Mouse (Mus musculus): ENCODE data around the gene 9230102O04Rik. TPM values are rescaled to one million over a fixed set of nuclear protein-coding genes. Genes with fewer than 3 reads are reported as not detected.

The 9230102O04Rik gene
- polyA plus RNA-seq, 1 experiment from 2014 or later: not detected

DNA sequence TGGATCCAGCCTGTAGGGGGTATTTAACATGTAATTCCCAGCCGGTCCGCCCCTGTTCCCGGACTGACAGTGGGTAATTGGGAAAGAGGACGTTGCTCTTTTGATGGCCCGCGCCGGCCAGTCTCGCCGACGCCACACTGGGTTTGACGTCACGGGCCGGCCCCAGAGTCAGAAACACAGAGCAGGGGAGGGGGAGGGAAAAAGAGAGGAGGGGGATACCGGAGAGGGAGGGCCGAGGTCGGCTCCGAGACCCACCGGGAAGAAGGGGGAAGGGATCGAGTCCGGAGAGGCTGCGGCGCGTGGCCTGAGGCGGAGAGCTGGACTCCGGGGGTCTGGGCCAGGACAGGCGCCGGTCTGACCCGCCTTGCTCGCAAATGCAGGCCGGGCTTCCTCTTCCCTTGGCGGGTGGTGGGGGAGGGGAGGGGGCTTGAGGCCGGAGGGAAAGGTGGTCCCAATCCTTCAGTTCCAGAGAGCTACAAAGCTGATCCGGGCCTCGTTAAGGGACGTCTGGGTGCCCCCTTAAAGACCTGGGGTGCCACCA is 8.2 kb downstream of the 9230102O04Rik start, which contains the start of gene 4930412O13Rik:
4930412O13Rik (plus strand) TSS at position 202 of the 541 bp plus-strand sequence.
- WGBS: 6% methylated on average over 33 of the region's 35 CpGs

DNA sequence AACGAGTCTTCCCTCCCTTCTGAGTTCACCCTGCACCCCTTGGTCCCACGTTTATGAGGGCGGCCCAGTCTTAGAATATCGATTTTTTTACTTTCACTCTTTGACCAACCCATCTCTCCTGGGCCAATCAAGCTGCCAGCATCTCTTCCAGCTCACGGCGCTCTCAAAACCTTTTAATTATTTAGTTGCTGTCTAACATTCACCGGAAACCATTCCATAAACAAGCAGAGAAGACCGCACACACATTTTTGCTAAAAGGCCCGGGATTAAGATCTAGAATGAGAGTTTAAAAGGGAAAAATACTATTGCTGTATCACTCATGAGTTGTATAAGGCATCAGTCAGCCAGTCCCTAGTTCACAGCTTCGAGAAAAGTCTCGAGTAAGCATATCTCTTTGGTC is 9.1 kb downstream of the 9230102O04Rik start:
- H3K4me3 ChIP-seq (ENCODE audit: low read depth, low read length): peak overlapping the region; percentile 51
- WGBS: 20% methylated on average over 11 of the region's 11 CpGs
- H3K27ac ChIP-seq (replicated peaks): no peak overlapping the region
- no peak for ATAC-seq (ENCODE audit: low FRiP score, low TSS enrichment)
- no peaks in the 10 kb centered on the region for H3K36me3 ChIP-seq (ENCODE audit: control insufficient read depth, insufficient read depth, low read length)
- TF ChIP-seq EP300 (optimal IDR thresholded peaks at IDR 0.05): no peak
- no peak for TF ChIP-seq CTCF (IDR thresholded peaks at IDR 0.05; ENCODE audit: low read depth)
- no peaks in the 10 kb centered on the region for H3K9me3 ChIP-seq (ENCODE audit: control insufficient read depth, low read length)
- DNase-seq (ENCODE audit: low spot score): no peak
- H3K4me2 ChIP-seq (replicated peaks; ENCODE audit: low read depth): no peak overlapping the region
- peaks cover 4% of the 10 kb centered on the region; the same call in 1 of the 2 replicates for H3K4me1 ChIP-seq (replicated peaks; ENCODE audit: control insufficient read depth, insufficient read depth)
- H3K27me3 ChIP-seq (ENCODE audit: control insufficient read depth, insufficient read depth, low read length): peaks cover 18% of the 10 kb centered on the region; the same call in 1 of the 2 replicates
- H3K9ac ChIP-seq (ENCODE audit: low read length): no peak overlapping the region

More for the DNA sequence above, 8.2 kb downstream of the 9230102O04Rik start, which contains the start of gene 4930412O13Rik:
- TF ChIP-seq EP300 (optimal IDR thresholded peaks at IDR 0.05) (no peak), CTCF (IDR thresholded peaks at IDR 0.05; ENCODE audit: low read depth) (no peak)
- ATAC-seq (ENCODE audit: low FRiP score, low TSS enrichment): no peak
- peaks cover 4% of the 10 kb centered on the region; the same call in 1 of the 2 replicates for H3K4me1 ChIP-seq (replicated peaks; ENCODE audit: control insufficient read depth, insufficient read depth)
- H3K36me3 ChIP-seq (ENCODE audit: control insufficient read depth, insufficient read depth, low read length): no peaks in the 10 kb centered on the region
- peak within 1 kb of the TSS; percentile 51 for H3K4me3 ChIP-seq (ENCODE audit: low read depth, low read length)
- H3K27me3 ChIP-seq (ENCODE audit: control insufficient read depth, insufficient read depth, low read length): peaks cover 19% of the 10 kb centered on the region; the same call in 1 of the 2 replicates
- no peak within 1 kb of the TSS for H3K27ac ChIP-seq (replicated peaks)
- no peak for DNase-seq (ENCODE audit: low spot score)
- no peaks in the 10 kb centered on the region for H3K9me3 ChIP-seq (ENCODE audit: control insufficient read depth, low read length)
- H3K4me2 ChIP-seq (replicated peaks; ENCODE audit: low read depth): peak within 1 kb of the TSS; percentile 52
- H3K9ac ChIP-seq (ENCODE audit: low read length): no peak within 1 kb of the TSS

DNA sequence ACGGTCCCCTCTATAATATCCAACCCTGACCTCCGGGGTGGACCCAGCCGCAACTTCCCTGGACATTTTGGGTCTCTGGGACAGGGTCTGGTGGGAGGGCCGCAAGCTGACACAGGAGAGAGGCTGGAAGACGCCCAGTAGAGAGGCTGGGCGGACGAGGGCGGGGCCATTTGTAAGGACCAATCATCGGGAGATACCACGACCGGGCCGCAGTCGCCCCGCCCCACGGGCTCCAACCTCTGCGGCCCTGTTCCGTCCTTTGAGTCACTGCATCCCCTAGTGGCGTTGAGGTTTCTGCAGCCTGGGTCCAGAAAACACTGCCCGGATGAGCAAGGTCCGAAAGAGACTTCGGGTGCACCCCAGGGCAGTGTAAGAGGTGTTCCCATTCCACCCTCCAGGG is 9.8 kb downstream of the 9230102O04Rik start:
- Histone ChIP-seq H3K9me3 (ENCODE audit: control insufficient read depth, low read length) (no peaks in the 10 kb centered on the region), H3K27ac (replicated peaks) (peak overlapping the region; percentile 81), H3K4me2 (replicated peaks; ENCODE audit: low read depth) (peak overlapping the region; percentile 91), H3K9ac (ENCODE audit: low read length) (peak overlapping the region; percentile 43), H3K4me3 (ENCODE audit: low read depth, low read length) (peak overlapping the region; percentile 51), H3K27me3 (ENCODE audit: control insufficient read depth, insufficient read depth, low read length) (peaks cover 13% of the 10 kb centered on the region; the same call in 1 of the 2 replicates), H3K4me1 (replicated peaks; ENCODE audit: control insufficient read depth, insufficient read depth) (peaks cover 4% of the 10 kb centered on the region; the same call in 1 of the 2 replicates), H3K36me3 (ENCODE audit: control insufficient read depth, insufficient read depth, low read length) (no peaks in the 10 kb centered on the region)
- under 1% methylated on average over 21 of the region's 21 CpGs for WGBS
- TF ChIP-seq EP300 (optimal IDR thresholded peaks at IDR 0.05) (no peak), CTCF (IDR thresholded peaks at IDR 0.05; ENCODE audit: low read depth) (peak; percentile 95)
- DNase-seq (ENCODE audit: low spot score): peak; percentile 92
- ATAC-seq (ENCODE audit: low FRiP score, low TSS enrichment): peak; percentile 97

GRCm38 (mm10) chr2:9879092-9879491 is 10.2 kb downstream of the 9230102O04Rik start:
- Histone ChIP-seq H3K9me3 (ENCODE audit: control insufficient read depth, low read length) (no peaks in the 10 kb centered on the region), H3K36me3 (ENCODE audit: control insufficient read depth, insufficient read depth, low read length) (no peaks in the 10 kb centered on the region), H3K4me2 (replicated peaks; ENCODE audit: low read depth) (peak overlapping the region; percentile 91), H3K27ac (replicated peaks) (peak overlapping the region; percentile 81), H3K9ac (ENCODE audit: low read length) (peak overlapping the region; percentile 59), H3K4me3 (ENCODE audit: low read depth, low read length) (peak overlapping the region; percentile 51), H3K4me1 (replicated peaks; ENCODE audit: control insufficient read depth, insufficient read depth) (peaks cover 4% of the 10 kb centered on the region; the same call in 1 of the 2 replicates), H3K27me3 (ENCODE audit: control insufficient read depth, insufficient read depth, low read length) (peaks cover 10% of the 10 kb centered on the region; the same call in 1 of the 2 replicates)
- ATAC-seq (ENCODE audit: low FRiP score, low TSS enrichment): no peak; the same call in 1 of the 2 replicates
- WGBS: under 1% methylated on average over 22 of the region's 22 CpGs
- no peak for TF ChIP-seq EP300 (optimal IDR thresholded peaks at IDR 0.05)
- no peak for TF ChIP-seq CTCF (IDR thresholded peaks at IDR 0.05; ENCODE audit: low read depth)
- DNase-seq (ENCODE audit: low spot score): peak; percentile 26

- Histone ChIP-seq H3K36me3 (ENCODE audit: control insufficient read depth, insufficient read depth, low read length) (no peaks in the 10 kb centered on the region), H3K27ac (replicated peaks) (peak overlapping the region; percentile 81), H3K4me2 (replicated peaks; ENCODE audit: low read depth) (peak overlapping the region; percentile 91), H3K9me3 (ENCODE audit: control insufficient read depth, low read length) (no peaks in the 10 kb centered on the region), H3K4me3 (ENCODE audit: low read depth, low read length) (peak overlapping the region; percentile 51), H3K27me3 (ENCODE audit: control insufficient read depth, insufficient read depth, low read length) (peaks cover 10% of the 10 kb centered on the region; the same call in 1 of the 2 replicates), H3K4me1 (replicated peaks; ENCODE audit: control insufficient read depth, insufficient read depth) (peaks cover 4% of the 10 kb centered on the region; the same call in 1 of the 2 replicates), H3K9ac (ENCODE audit: low read length) (peak overlapping the region; percentile 59)
- WGBS: under 1% methylated on average over 23 of the region's 33 CpGs
- DNase-seq (ENCODE audit: low spot score): no peak
- no peak for ATAC-seq (ENCODE audit: low FRiP score, low TSS enrichment)
- TF ChIP-seq CTCF (IDR thresholded peaks at IDR 0.05; ENCODE audit: low read depth) (no peak), EP300 (optimal IDR thresholded peaks at IDR 0.05) (no peak)
These were observed 10.7 kb downstream of the 9230102O04Rik start for GRCm38 (mm10) chr2:9878564-9879081.

Measured in stomach, postnatal 0 days (tissue).